Mouse (Mus musculus) cortical plate, adult 2 months (tissue): ENCODE measurements at regions not wholly inside any gene's neighbourhood (a gene's known extent, or its start where the extent isn't known, plus 50 kb on each side); places are given as distances from the start of the nearest gene placed in this dataset.

ENCODE experiments used
- CTCF ChIP-seq: fragments of 200-500 bp; IDR thresholded peaks from 2 replicates; pipeline ENCODE4 v1.5.1; 2011; ENCODE audit warnings: mild to moderate bottlenecking, control low read depth, low read length; ENCODE audit not compliant: insufficient read depth; ENCODE audit errors: extremely low read depth
- POLR2A ChIP-seq: fragments of 200-500 bp; IDR thresholded peaks from 2 replicates; pipeline ENCODE4 v1.6.1; 2011; ENCODE audit warnings: mild to moderate bottlenecking, low read length, control low read depth; ENCODE audit not compliant: insufficient read depth; ENCODE audit errors: extremely low read depth

GRCm38 (mm10) chr14:114587367-114588064 is 504.5 kb upstream of the Gpc5 start:
- TF ChIP-seq CTCF (no peak), POLR2A (no peak)
